Mouse (Mus musculus) spleen, adult 12 weeks (tissue): ENCODE measurements around the gene C130026I21Rik.
"Not testable (repeated sequence)": the region's sequence is repeated elsewhere in the genome, so short reads cannot be mapped to it uniquely, and the experiment has no call there.

Experiments used
- DNase-seq: peaks from one replicate; pipeline ENCODE4 v3.0.0; 2022; ENCODE audit warnings: low spot score

C130026I21Rik gene

GRCm38 (mm10) chr1:85033616-85034015, 236.8 kb downstream of the C130026I21Rik start:
- not testable (repeated sequence) for DNase-seq

DNA sequence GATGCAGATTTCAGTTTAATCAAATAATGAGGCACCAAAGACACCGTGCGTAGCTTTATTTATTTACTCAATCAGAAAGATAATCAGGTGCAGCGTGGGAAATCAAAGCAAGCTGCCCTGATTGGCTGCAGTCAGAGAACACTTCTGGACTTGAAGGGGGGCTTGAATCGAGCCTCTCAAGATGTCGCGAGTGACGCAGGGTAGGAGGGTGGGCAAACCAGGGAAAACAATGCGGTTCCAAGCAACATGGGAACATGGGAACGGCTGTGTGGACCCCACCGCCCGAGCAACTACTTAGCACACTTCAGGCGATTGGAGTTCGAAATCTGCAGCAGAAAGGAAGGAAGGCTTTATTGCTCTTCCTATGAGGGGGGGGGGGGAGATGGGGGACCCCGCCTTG, 240.2 kb downstream of the C130026I21Rik start:
- not testable (repeated sequence) for DNase-seq

DNA sequence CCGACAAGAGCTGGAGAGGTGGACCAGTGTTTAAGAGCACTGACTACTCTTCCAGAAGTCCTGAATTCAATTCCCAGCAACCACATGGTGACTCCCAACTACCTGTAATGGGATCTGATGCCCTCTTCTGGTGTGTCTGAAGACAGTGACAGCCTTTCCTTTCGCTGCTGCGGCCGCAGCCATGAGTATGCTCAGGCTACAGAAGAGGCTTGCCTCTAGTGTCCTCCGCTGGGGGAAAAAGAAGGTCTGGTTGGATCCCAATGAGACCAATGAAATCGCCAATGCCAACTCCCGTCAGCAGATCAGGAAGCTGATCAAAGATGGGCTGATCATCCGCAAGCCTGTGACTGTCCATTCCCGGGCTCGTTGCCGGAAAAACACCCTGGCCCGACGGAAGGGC, 258.4 kb downstream of the C130026I21Rik start:
- not testable (repeated sequence) for DNase-seq

GRCm38 (mm10) chr1:85010947-85011346, 259.4 kb downstream of the C130026I21Rik start:
- DNase-seq: not testable (repeated sequence)

DNA sequence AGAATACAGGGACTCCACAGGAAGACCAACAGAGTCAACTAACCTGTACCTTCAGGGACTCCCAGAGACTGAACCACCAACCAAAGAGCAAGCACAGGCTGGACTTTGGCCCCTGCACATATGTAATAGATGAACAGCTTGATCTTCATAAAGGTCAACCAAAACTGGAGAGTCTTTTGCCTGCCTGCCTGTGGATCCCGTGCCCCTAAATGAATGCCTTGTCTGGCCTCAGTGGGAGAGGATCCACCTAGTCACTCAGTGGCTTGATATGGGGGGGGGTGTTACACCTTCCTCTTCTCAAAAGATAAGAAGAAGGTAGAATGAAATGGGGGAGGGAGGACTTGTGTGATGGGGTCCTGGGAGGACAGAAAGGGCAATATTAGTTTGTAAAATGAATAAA, 262.6 kb downstream of the C130026I21Rik start:
- DNase-seq: not testable (repeated sequence)

GRCm38 (mm10) chr1:84999241-84999640, 271.1 kb downstream of the C130026I21Rik start:
- DNase-seq: not testable (repeated sequence)

GRCm38 (mm10) chr1:84996305-84996704, 274.1 kb downstream of the C130026I21Rik start:
- not testable (repeated sequence) for DNase-seq

GRCm38 (mm10) chr1:84994461-84994860, 275.9 kb downstream of the C130026I21Rik start:
- DNase-seq: not testable (repeated sequence)

GRCm38 (mm10) chr1:84993688-84994319, 276.6 kb downstream of the C130026I21Rik start:
- DNase-seq: not testable (repeated sequence)

GRCm38 (mm10) chr1:84993235-84993634, 277.1 kb downstream of the C130026I21Rik start:
- DNase-seq: not testable (repeated sequence)

GRCm38 (mm10) chr1:84992827-84993226, 277.5 kb downstream of the C130026I21Rik start:
- DNase-seq: not testable (repeated sequence)

- not testable (repeated sequence) for DNase-seq
These were observed 281.3 kb downstream of the C130026I21Rik start for GRCm38 (mm10) chr1:84989044-84989443.

DNA sequence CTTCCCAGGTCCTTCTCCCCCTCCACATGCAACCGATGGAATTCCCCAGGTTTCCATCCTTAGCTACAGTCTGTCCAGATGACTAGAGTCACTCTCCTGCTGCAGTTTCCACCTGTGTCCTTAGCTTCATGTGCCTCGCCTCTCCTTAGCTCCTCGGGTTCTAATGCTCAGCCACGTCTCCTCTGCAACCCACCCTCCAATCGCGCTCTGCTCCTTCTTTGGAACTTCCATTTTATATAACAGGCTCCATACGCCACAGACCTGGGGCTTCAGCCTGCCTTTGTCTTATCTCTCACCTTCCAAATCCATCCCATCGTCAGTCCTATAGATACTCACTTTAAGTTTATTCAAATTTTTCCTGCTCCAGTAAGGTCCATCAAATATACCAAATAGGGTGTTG, 282.6 kb downstream of the C130026I21Rik start:
- DNase-seq: not testable (repeated sequence)

DNA sequence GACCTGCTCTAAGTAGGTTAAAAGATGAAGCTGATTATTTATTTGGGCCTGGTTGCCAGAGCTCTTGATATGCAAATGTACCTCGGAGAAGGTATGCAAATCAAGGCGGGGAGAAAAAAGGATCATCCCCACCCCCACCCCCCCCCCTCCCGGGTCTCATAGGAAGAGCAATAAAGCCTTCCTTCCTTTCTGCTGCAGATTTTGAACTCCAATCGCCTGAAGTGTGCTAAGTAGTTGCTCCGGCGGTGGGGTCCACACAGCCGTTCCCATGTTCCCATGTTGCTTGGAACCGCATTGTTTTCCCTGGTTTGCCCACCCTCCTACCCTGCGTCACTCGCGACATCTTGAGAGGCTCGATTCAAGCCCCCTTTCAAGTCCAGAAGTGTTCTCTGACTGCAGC, 308.6 kb downstream of the C130026I21Rik start:
- not testable (repeated sequence) for DNase-seq

- not testable (repeated sequence) for DNase-seq
These were observed 312.7 kb downstream of the C130026I21Rik start for GRCm38 (mm10) chr1:84957713-84958112.

DNA sequence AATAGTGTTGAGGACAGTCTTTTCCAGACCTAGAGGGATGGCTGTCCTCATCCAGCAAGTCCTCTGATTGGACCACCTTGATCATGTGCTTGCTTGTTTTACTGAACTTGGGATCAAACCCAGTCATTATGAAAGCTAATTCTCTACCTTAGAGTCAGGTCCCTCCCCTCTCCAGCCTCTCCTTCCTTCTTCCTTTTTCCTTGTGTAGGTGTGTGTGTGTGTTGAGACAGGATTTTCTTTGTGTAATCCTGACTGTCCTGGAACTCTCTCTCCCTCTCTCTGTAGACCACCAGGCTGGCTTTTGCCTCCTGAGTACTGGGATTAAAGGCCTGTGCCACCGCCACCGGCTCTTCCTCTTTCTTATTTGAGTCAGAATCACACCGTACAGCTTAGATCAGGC, 313.6 kb downstream of the C130026I21Rik start:
- not testable (repeated sequence) for DNase-seq

DNA sequence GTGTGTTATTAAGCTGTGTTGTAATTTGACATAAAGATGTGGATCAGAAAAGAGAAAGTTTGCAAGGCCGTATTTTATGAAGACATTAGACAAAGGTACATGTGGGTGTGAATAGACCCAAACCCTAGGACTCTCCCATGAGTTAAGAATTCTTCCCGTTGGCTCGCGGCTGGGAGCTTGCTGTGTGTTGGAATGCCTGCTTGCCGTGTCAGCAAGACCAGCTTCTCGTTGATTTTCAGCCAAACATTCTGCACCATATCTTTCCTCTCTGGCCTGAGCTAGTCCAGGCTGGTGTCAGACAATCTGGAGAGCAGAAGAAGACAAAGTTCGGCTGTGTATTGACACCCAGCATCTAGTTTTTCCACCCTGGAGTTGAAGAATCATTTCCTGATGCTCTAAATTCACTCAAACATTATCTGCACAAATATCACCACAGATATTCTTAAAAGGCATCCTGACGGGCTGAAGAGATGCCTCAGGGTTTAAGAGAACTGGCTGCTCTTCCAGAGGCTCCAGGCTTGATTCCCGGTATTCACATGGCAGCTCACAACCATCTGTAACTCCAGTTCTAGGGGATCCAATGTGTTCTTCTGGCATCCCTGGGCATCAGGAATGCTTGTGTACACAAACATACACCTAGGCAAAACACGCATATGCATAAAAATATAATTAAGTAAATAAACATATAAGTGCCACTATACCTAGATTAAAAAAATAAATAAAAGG, 317.7 kb downstream of the C130026I21Rik start:
- DNase-seq: no peak

GRCm38 (mm10) chr1:84951566-84951965, 318.8 kb downstream of the C130026I21Rik start:
- no peak for DNase-seq

DNA sequence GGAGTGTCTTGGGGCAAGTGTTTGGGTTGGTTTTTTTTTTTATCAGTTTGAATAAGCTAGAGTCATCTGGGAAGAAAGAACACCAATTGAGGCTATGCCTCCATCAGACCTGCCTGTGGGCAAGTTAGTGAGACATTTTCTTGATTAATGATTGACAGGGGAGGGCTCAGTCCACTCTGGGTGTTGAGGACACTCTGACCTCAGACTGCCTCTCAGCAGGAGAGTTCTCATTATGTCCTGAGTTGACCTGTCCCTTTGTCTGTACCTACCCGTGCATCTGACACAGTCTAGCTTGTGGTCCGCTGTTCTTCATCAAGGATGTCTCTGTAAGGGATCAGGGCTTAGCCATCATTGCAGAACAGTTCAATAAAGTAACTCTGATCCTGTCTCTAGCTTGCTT, 323.0 kb downstream of the C130026I21Rik start:
- no peak for DNase-seq

DNA sequence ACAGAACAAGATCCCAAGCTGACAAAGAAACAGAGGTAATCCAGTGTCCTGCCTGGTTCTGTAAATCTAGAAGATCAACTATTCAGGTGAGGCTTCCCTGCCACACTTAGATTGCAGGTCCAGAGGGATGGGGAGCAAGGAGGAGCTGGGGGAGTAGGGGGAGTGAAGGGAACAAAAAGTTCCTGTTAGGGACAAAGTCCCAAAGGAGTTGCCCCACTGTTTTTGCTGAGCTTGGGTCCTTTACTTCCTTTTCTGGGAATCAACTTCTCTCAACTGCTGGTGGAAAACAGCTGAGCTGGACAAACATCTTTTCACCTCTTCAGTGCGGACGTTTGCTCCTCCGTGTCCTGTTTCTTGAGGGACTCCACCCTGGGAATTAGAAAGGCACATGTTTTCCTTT, 324.4 kb downstream of the C130026I21Rik start:
- DNase-seq: no peak

GRCm38 (mm10) chr1:84943549-84943948, 326.8 kb downstream of the C130026I21Rik start:
- DNase-seq: no peak
